Mouse (Mus musculus): ENCODE measurements around the gene Odf2. TPM values are rescaled to one million over a fixed set of nuclear protein-coding genes. Genes with fewer than 3 reads are reported as not detected.

Odf2 gene
- polyA plus RNA-seq, 1 experiment, result 257 TPM

GRCm38 (mm10) chr2:29845636-29846035 lies 43.4 kb upstream of the Odf2 start:
- Histone ChIP-seq H3K4me3 (ENCODE audit: low read depth, low read length) (peak overlapping the region; percentile 31), H3K27me3 (ENCODE audit: control insufficient read depth, insufficient read depth, low read length, poor library complexity, severe bottlenecking) (no peaks in the 10 kb centered on the region; the same call in 1 of the 2 replicates)
- TF ChIP-seq CTCF (IDR thresholded peaks at IDR 0.05; ENCODE audit: low read depth, low read length), result no peak
- no peak for TF ChIP-seq POLR2A (IDR thresholded peaks at IDR 0.05; ENCODE audit: insufficient read depth, low read length)
- TF ChIP-seq EP300 (IDR thresholded peaks at IDR 0.05; ENCODE audit: insufficient read depth, low read depth, low read length), result no peak

GRCm38 (mm10) chr2:29846061-29846853 lies 42.8 kb upstream of the Odf2 start:
- Histone ChIP-seq H3K27ac (ENCODE audit: insufficient read depth, low read length) (no peak overlapping the region), H3K9me3 (replicated peaks; ENCODE audit: control insufficient read depth, insufficient read depth, low read length, poor library complexity, severe bottlenecking) (no peaks in the 10 kb centered on the region), H3K9ac (ENCODE audit: low read depth, poor library complexity, severe bottlenecking) (peak overlapping the region; percentile 29), H3K27me3 (ENCODE audit: control insufficient read depth, insufficient read depth, low read length, poor library complexity, severe bottlenecking) (no peaks in the 10 kb centered on the region; the same call in 1 of the 2 replicates), H3K4me3 (ENCODE audit: low read depth, low read length) (peak overlapping the region; percentile 31), H3K4me1 (ENCODE audit: control insufficient read depth, insufficient read depth, low read length) (no peaks in the 10 kb centered on the region), H3K36me3 (ENCODE audit: control insufficient read depth, insufficient read depth, low read length, poor library complexity, severe bottlenecking) (no peaks in the 10 kb centered on the region; the same call in 1 of the 2 replicates)
- TF ChIP-seq EP300 (IDR thresholded peaks at IDR 0.05; ENCODE audit: insufficient read depth, low read depth, low read length) (no peak), CTCF (IDR thresholded peaks at IDR 0.05; ENCODE audit: low read depth, low read length) (no peak), POLR2A (IDR thresholded peaks at IDR 0.05; ENCODE audit: insufficient read depth, low read length) (no peak)

More at GRCm38 (mm10) chr2:29845636-29846035, 43.4 kb upstream of the Odf2 start:
- no peak overlapping the region for H3K27ac ChIP-seq (ENCODE audit: insufficient read depth, low read length)
- H3K9ac ChIP-seq (ENCODE audit: low read depth, poor library complexity, severe bottlenecking), result peak overlapping the region; percentile 29
- no peaks in the 10 kb centered on the region for H3K4me1 ChIP-seq (ENCODE audit: control insufficient read depth, insufficient read depth, low read length)
- no peaks in the 10 kb centered on the region; the same call in 1 of the 2 replicates for H3K36me3 ChIP-seq (ENCODE audit: control insufficient read depth, insufficient read depth, low read length, poor library complexity, severe bottlenecking)
- no peaks in the 10 kb centered on the region for H3K9me3 ChIP-seq (replicated peaks; ENCODE audit: control insufficient read depth, insufficient read depth, low read length, poor library complexity, severe bottlenecking)

- H3K9ac ChIP-seq (ENCODE audit: low read depth, poor library complexity, severe bottlenecking), result no peak overlapping the region
- no peak for TF ChIP-seq POLR2A (IDR thresholded peaks at IDR 0.05; ENCODE audit: insufficient read depth, low read length)
- TF ChIP-seq EP300 (IDR thresholded peaks at IDR 0.05; ENCODE audit: insufficient read depth, low read depth, low read length), result no peak
- no peak for TF ChIP-seq CTCF (IDR thresholded peaks at IDR 0.05; ENCODE audit: low read depth, low read length)
- H3K4me3 ChIP-seq (ENCODE audit: low read depth, low read length), result no peak overlapping the region
- H3K36me3 ChIP-seq (ENCODE audit: control insufficient read depth, insufficient read depth, low read length, poor library complexity, severe bottlenecking), result no peaks in the 10 kb centered on the region; the same call in 1 of the 2 replicates
- H3K9me3 ChIP-seq (replicated peaks; ENCODE audit: control insufficient read depth, insufficient read depth, low read length, poor library complexity, severe bottlenecking), result no peaks in the 10 kb centered on the region
- H3K27me3 ChIP-seq (ENCODE audit: control insufficient read depth, insufficient read depth, low read length, poor library complexity, severe bottlenecking), result no peaks in the 10 kb centered on the region; the same call in 1 of the 2 replicates
- no peaks in the 10 kb centered on the region for H3K4me1 ChIP-seq (ENCODE audit: control insufficient read depth, insufficient read depth, low read length)
- H3K27ac ChIP-seq (ENCODE audit: insufficient read depth, low read length), result no peak overlapping the region
Observed at GRCm38 (mm10) chr2:29846911-29847310, 42.1 kb upstream of the Odf2 start.

- Histone ChIP-seq H3K4me3 (ENCODE audit: low read depth, low read length) (no peak overlapping the region), H3K27me3 (ENCODE audit: control insufficient read depth, insufficient read depth, low read length, poor library complexity, severe bottlenecking) (no peaks in the 10 kb centered on the region; the same call in 1 of the 2 replicates), H3K27ac (ENCODE audit: insufficient read depth, low read length) (no peak overlapping the region), H3K4me1 (ENCODE audit: control insufficient read depth, insufficient read depth, low read length) (no peaks in the 10 kb centered on the region), H3K36me3 (ENCODE audit: control insufficient read depth, insufficient read depth, low read length, poor library complexity, severe bottlenecking) (no peaks in the 10 kb centered on the region), H3K9ac (ENCODE audit: low read depth, poor library complexity, severe bottlenecking) (no peak overlapping the region), H3K9me3 (replicated peaks; ENCODE audit: control insufficient read depth, insufficient read depth, low read length, poor library complexity, severe bottlenecking) (no peaks in the 10 kb centered on the region)
- TF ChIP-seq POLR2A (IDR thresholded peaks at IDR 0.05; ENCODE audit: insufficient read depth, low read length), result no peak
- TF ChIP-seq CTCF (IDR thresholded peaks at IDR 0.05; ENCODE audit: low read depth, low read length), result no peak
- TF ChIP-seq EP300 (IDR thresholded peaks at IDR 0.05; ENCODE audit: insufficient read depth, low read depth, low read length), result no peak
Observed at GRCm38 (mm10) chr2:29849041-29849440, 40.0 kb upstream of the Odf2 start.

GRCm38 (mm10) chr2:29849841-29850480 lies 39.1 kb upstream of the Odf2 start:
- no peak overlapping the region for H3K9ac ChIP-seq (ENCODE audit: low read depth, poor library complexity, severe bottlenecking)
- no peaks in the 10 kb centered on the region for H3K4me1 ChIP-seq (ENCODE audit: control insufficient read depth, insufficient read depth, low read length)
- no peaks in the 10 kb centered on the region for H3K9me3 ChIP-seq (replicated peaks; ENCODE audit: control insufficient read depth, insufficient read depth, low read length, poor library complexity, severe bottlenecking)
- no peaks in the 10 kb centered on the region for H3K36me3 ChIP-seq (ENCODE audit: control insufficient read depth, insufficient read depth, low read length, poor library complexity, severe bottlenecking)
- no peak overlapping the region for H3K4me3 ChIP-seq (ENCODE audit: low read depth, low read length)
- TF ChIP-seq POLR2A (IDR thresholded peaks at IDR 0.05; ENCODE audit: insufficient read depth, low read length) (no peak), EP300 (IDR thresholded peaks at IDR 0.05; ENCODE audit: insufficient read depth, low read depth, low read length) (no peak), CTCF (IDR thresholded peaks at IDR 0.05; ENCODE audit: low read depth, low read length) (no peak)
- no peaks in the 10 kb centered on the region; the same call in 1 of the 2 replicates for H3K27me3 ChIP-seq (ENCODE audit: control insufficient read depth, insufficient read depth, low read length, poor library complexity, severe bottlenecking)
- H3K27ac ChIP-seq (ENCODE audit: insufficient read depth, low read length), result no peak overlapping the region

Measured in ES-Bruce4 (cell line).